Mouse (Mus musculus) layer of hippocampus, postnatal 14 days (tissue): Measurements from ENCODE around the gene Camta1. TPM values are rescaled to one million over a fixed set of nuclear protein-coding genes. Genes with fewer than 3 reads are reported as not detected.

ENCODE experiments used
- DNase-seq, 2 experiments: peaks; one replicate each; pipeline ENCODE4 v3.0.0; 2021 to 2022; ENCODE audit warnings: low spot score in 2 of 2, mixed read lengths in 1 of 2
- total RNA-seq, 2 experiments: library from RNA; stranded (reverse); gene quantifications; 2 replicates each; pipeline ENCODE4 v1.2.3; 2021

Camta1 gene
- total RNA-seq, 2 experiments from 2014 or later, result 230 to 235 TPM

DNA sequence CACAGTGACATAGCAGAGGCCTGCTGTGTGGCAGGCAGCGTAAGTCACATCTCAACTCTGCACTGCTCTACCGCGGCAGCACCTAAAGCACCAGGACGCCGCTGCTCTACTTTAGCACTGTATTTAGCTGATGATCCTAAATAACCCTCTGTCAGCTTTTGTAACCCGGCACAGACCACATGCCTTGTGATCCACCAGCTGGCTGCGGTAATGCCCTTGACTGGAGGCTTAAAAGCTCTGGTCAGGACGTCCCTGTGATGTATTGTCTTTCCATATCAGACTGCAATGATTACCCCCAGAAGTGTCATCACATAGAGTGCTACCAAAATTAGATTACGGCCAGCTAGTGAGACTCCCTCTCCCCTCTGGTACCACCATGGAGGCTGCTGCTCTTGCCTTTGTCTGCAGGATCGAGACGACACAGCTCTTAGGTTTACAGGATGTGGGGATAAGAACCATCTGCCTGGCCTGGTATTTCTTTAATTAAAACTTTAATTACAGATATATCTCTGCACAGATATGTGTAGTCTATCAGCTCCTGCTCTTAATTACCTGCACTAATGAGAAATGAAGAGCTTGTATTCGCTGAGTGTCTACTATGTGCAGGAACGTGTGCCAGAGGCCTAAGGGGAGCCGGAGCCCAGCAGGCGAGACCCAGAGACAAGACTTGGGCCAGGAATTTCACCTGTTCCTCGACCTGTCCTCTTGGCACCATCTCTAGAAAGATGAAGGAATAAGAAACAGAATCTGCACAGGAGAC, 74.5 kb downstream of the Camta1 start:
- no peak for DNase-seq

GRCm38 (mm10) chr4:151780511-151780910, 81.2 kb downstream of the Camta1 start:
- DNase-seq, result no peak

DNA sequence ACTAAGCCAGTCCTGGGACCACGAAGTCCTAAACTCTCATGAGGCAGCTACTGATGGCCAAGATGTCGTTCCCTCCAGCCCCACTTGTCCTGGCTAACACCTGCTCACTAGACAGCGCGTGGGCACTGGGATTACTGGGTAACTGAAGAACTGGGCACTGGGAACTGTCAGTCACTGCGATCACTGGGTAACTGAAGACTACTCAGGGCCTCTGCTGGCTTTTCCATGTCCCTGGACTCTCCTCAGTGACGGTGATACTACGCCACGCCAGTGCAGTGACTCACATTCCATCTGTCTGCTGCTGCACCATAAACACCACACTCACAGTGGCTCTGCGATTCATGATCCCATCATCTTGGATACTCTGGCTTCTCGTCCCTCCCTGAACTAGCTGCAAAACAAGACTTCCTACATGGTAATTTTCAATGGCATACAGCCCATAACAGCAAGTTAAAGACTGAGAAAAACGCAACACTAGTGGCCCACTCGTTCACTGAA, 81.7 kb downstream of the Camta1 start:
- no peak for DNase-seq

DNA sequence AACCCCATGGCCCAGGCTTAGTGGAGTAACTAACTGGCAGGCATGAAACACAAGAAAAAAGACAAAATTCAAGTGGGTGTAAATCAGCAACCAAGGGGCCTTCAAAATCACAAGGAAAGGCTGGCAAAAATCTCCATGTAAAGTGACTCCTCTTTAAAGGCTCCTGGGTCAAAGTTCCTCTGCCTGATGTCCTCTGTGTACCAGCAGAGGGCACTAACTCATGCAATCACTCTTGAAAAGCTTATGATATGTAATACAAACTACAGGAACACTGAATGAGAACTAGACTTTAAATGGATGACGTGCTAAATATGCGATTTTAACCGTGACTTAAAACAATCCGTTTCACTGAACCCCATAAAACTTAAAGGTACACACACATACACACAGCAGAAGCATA, 83.2 kb downstream of the Camta1 start:
- DNase-seq, result no peak

GRCm38 (mm10) chr4:151777451-151777850, 84.2 kb downstream of the Camta1 start:
- no peak for DNase-seq

- DNase-seq, result no peak
Measured at GRCm38 (mm10) chr4:151775441-151775840, 86.2 kb downstream of the Camta1 start.

DNA sequence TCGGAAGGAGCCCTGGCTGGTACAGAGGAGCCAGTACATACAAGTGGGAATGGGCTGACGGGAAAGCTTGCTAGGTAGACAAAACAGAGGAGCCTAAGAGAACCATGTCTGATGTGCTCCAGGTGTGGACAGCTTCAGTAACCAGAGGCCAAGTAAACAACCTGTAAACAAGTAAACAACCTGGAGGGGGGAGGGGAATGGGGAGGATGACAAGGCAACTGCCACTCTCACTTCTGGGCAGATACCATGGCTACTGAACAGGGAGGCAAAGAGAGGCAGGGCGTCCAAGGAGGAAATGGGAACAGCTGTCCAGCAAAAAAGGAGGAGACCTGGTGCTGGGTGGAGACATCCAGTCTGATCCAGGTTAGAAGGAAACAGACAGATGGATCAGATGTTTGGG, 88.0 kb downstream of the Camta1 start:
- no peak for DNase-seq

DNA sequence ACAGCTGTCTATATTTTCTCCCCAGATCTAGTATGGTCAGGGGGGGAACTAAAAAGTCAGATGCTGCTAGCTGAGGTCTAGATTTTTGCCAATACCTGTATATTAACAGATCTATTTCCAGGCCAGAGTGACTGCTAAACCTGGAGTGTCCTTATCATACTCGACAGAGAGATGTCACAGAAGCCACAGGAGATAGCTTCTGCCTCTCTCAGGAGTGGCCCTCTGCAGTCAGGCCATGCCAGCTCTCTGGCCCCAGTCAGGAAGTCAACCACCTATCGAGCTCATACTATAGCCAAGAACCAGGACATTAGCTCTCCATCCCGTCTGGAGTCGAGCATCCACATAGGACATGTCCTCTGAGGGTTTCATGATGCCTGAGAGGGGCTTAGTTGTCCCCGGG, 88.7 kb downstream of the Camta1 start:
- no peak for DNase-seq

- no peak for DNase-seq
Measured at GRCm38 (mm10) chr4:151770697-151771096, 91.0 kb downstream of the Camta1 start.

DNA sequence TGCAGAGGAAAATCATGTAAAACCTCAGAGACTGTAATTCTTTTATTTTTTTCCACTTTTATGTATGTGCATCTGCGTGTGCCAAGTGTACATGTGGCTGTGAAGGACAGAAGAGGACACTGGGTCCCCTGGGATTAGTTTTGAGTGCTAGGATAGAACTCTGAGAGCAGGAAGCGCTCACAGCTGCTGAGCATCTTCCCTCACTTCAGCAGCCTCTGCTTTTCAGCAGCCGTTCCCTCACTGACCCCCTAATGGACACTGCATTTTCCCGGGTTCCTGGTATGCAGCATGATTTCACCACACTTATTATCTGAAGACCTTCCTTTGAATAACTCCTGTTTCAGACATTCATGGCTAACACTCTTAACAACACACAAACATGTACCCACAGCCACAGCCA, 93.9 kb downstream of the Camta1 start:
- DNase-seq, result no peak

DNA sequence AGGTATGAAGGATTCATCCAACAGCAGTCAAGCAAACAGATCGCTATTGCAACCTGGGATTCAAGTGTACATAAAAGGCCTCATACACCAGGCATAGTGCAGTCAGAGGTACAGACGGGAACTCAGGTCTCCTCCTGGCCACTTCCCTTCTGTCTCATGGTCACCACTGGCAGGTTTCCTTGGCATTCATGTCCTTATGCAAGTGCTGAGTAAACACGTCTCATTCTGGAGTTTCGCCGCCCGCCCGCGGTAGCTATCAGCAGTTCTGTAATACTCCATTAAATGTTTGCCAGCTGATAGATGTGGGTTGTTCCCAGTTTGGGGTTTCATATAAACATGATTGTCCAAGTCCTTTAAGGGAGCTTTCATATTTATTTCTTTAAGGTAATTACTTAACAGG, 94.3 kb downstream of the Camta1 start:
- no peak for DNase-seq

DNA sequence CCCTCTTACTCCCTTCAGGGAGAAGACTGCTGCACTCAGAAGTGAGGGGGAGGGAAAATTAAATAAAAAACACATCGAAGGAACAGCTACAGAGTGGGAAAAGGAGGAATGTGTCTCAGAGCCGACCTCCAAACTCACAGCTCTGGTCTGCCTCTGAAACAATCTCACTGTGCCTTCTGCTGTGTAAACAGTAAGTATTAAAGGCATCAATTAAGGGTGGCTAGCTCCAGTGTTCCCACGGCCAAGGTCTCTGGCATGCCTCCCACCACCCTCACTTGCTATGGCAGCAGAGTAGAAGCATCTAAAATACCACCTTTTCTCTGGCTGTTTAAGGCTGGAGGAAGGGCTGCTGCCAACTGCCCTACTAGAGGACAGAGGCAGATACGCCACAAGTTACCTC, 96.3 kb downstream of the Camta1 start:
- peak; percentile 24 to 54 for DNase-seq

DNA sequence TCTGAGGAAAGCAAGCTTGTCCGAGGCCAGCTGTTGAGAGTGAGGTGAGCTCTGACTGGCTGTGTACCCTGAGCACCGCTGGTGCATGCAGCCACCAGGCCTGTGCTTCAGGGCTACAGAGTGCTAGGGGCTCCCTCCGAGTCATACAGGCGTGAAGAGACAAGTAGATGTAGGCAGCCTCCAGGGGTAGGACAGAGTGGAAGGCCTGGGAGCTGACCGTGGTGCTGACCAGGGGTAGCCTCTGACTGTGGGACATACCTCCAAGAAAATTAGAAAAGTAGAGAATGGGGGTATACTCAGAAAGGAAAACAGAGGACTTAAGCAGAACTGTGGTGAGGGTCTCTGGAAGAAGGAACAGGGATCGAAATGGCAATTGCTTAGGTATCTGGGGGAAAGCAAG, 97.7 kb downstream of the Camta1 start:
- no peak for DNase-seq

DNA sequence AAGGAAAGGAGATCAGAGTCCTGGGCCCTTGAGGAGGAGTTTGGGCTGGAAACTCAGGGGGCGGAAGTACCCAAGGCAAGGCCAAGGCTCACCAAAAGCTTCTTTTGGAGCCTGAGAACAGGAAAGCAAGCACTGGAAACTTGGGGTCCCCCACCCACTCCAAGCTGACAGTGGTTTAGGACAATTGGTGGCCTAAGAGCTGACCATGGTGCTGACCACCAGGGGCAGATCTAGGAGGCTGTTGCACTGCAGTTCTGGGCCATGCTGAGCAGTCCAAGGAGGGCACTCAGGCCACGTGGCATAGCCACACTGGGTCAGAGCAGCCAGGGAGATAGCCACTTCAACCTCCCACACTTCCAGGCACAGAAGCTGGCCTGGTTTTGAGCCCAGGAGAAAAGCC, 102.6 kb downstream of the Camta1 start:
- DNase-seq, result no peak

DNA sequence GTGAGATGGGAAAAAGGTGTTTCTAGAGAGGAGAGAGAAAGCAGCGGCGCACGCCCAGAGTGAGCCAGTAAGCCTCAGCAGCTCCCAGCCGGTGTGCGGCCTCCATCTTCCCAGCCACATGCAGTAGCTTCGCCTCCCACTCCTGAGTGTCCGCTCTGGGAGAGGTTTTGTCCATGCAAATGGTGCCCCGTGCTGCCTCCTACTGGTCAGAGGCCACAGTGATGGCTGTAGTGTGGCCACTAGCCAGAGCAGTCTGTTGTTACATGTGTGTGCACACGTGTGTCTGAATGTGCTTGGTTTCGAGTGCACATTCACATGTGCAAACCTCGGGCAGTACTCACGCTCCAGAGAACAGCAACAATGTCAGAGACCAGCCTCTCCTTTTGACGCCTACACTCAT, 103.3 kb downstream of the Camta1 start:
- DNase-seq, result no peak

DNA sequence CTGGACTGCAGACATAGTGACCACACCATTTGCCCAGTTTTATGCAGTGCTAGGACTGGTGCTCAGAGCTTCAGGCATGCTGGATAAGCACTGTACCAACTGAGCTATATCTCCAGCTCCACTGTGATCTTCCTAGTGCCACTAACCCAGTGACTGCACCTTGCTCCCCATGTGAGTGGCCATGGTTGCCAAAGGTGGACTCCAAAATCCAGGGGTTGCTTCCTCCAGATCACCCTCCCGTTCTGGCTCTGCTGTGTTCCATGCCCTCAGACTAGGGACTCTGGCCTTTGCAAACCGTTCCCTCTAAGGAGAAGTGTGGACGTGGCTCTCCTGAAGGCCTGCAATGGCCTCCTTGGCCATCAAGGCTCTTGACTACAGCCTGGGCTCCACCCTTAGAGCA, 104.4 kb downstream of the Camta1 start:
- DNase-seq, result no peak

DNA sequence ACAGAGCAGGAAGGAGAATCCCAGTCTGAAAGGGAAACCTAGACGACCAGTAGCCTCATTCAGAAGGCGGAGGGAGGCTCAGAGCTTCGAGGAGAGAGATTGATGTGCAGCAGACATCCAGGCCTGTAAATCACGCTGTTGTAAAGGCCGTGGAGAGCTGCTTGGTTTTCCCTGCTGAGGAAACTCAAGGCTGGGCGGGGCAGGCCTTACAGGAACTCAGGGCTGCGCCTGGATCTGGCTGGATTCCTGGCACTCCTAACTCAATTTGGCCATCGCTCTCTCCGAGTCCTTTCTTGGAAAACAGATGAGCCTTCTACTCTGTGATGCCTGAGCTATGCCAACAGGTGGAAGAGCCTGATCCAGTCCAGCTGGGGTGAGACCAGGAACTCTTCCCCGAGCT, 105.3 kb downstream of the Camta1 start:
- DNase-seq, result no peak

DNA sequence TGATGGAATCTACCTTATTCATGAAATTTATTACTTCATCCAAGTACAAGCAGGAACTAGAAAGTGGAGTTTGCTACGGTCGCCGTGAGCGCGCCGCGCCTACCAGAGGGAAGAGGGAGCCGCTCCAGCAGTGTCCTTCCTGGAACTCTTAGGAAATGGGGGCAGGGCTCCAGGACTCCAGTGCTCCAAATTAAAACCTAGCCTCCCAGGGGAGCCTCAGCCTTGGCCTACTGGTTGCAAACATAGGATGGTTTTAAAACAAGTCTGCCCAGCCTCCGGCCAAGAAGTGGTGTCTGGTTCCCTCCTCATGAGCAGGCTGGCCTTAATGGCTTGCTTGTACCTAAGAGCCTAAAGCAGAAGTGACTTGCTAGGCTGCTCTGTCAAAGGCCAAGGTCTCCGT, 108.4 kb downstream of the Camta1 start:
- DNase-seq, result no peak

GRCm38 (mm10) chr4:151752551-151752950, 109.1 kb downstream of the Camta1 start:
- DNase-seq, result no peak

DNA sequence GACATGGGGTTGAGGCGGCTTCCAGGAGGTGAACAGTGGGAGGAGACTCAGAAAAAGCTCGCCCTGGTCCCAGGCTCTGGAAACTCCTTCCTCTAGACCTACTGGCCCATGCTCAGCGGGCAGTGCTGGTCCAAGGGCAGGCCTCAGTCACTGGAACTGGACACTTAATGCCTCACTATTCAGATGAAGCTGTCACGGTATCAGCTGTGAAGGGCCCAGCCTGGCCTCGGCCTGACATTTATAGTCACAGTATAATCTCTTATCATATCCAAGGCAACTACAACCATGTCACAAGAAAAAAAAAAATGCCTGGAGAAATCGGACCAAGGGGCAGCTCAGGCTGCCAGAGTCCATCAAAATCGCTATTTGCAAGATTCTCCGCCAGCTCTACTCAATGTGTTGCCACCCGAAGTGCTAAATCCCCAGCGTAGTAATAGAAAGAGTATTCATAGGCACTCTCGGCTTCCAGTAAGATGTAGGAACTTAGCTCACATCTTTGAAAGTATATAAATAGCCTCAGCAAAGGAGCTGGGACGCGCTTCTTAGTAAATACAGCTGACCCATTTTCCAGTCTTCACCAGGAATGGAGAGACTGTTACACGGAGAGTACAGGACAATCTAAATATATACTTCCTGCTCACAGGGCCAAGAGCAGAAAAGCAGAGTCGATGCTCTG, 110.3 kb downstream of the Camta1 start:
- no peak for DNase-seq

DNA sequence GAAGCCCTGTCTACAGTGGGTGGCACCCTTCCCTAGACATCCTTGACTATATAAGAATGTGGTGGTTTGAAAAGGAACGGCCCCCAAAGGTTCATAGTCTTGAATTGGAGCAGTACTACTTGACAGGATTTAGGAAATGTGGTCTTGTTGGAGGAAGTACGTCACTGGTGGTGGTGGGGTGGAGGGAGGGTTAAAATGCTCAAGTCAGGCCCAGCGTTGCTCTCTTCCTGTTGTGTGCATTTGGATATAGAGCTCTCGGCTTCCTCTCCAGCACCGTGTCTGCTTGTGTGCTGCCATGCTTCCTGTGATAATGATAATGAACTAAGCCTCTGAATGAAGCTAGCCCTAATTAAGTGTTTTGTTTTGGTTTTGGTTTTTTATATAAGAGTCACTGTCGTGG, 114.0 kb downstream of the Camta1 start:
- no peak for DNase-seq

GRCm38 (mm10) chr4:151746002-151746606, 115.6 kb downstream of the Camta1 start:
- no peak for DNase-seq
